Mouse (Mus musculus): ENCODE measurements around the gene Lsamp.

Lsamp gene

GRCm38 (mm10) chr16:41242841-41243240 lies 1258.7 kb downstream of the Lsamp start:
- no peak for DNase-seq (ENCODE audit: low spot score)

DNA sequence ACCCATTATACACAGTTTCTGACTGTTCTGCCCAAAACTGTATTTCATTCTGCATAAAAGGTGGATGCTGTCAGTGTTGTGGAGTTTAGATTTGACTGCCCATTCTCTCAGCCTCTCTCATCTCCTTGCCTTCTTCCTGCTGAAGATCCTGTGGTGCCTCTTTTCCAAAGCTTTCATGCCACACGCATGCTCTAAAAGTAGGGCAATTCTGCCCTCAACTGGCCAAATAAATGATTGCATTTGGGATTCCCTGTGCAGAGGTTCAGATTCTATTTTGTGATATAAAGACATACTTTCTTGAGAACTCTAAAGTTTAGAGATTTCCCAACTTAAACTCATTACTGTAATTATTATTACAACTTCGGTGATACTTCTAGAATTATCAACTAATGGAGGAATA lies 1260.5 kb downstream of the Lsamp start:
- DNase-seq (ENCODE audit: low spot score): no peak

DNA sequence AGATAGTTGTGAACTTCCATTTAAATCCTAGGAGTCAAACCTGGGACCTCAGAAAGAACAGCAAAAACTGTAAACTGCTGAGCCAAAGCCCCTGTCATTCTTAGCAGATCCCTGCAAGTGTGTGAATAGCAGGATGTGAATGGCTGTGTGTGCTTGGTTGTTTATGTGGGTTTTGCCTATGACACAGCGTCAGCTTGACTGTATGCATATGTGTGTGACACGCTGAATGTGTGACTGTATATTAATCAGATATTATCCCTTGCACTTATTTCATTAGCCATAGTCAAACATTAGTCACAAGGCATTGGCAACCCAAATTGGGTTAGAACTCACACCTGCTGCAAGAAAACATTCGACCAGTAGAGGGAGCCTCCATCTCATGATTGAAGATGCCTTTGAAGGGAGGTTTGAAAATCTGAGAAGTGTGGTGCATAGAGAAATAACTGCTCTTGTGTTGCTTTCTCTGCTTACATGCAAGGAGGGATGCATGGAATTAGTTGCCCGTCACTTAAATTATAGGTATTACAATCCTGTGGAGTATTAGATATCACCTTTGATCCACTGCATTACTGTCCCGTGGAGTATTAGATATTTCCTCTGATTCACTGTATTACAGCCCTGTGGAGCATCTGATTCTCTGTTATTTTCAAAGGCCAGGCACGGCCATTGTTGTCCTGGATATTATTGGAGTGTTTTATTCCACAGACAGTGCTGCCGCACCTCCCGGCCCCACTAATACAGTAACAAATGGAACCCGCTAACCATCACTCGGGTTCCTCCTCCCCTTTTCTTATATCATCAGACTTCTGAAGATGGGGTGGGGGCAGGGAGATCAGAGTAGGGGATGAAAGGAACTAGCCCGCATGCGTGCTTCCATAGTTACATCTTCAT lies 1274.2 kb downstream of the Lsamp start:
- DNase-seq (ENCODE audit: low spot score): peak; percentile 11

GRCm38 (mm10) chr16:41275999-41276671 lies 1292.0 kb downstream of the Lsamp start:
- DNase-seq (ENCODE audit: low spot score): no peak

GRCm38 (mm10) chr16:41317992-41318391 lies 1333.8 kb downstream of the Lsamp start:
- no peak for DNase-seq (ENCODE audit: low spot score)

DNA sequence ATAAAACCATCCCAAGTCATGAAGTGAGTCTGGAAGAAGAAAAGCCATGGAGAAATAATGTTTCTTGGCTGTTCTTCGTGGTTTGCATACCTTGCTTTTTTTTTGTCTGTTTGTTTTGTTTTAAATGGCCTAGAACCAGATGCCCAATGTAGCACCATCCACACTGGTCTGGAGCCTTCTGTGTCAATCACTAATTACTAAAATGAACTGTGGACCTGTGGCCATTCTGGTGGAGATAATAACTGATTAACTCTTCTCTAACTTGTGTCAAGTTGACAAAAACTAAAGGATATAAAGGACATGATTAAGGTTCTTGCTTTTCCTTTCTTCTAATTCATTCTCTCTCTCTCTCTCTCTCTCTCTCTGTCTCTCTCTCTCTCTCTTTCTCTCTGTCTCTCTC lies 1359.3 kb downstream of the Lsamp start:
- DNase-seq (ENCODE audit: low spot score): no peak

- no peak for DNase-seq (ENCODE audit: low spot score)
These were observed 1381.0 kb downstream of the Lsamp start for GRCm38 (mm10) chr16:41365138-41365537.

GRCm38 (mm10) chr16:41383702-41384101 lies 1399.5 kb downstream of the Lsamp start:
- no peak for DNase-seq (ENCODE audit: low spot score)

DNA sequence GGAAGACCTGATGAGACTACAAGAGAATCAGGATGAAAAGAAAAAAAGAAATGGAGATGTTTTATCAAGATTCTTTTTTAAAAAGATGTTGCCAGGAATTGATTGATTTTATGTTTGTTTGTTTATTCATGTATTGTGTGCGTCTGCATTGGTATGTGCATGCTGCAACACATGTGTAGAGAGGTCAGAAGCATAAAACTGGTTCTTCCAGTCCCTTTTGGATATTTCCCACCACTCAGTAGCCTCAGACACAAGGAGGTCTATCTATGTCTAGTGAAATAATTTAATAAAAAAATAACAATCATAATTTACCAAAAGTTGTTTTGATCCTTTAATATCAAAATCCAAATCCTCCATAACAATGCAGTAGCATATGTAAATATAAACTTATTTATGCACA lies 1400.1 kb downstream of the Lsamp start:
- DNase-seq (ENCODE audit: low spot score): no peak

DNA sequence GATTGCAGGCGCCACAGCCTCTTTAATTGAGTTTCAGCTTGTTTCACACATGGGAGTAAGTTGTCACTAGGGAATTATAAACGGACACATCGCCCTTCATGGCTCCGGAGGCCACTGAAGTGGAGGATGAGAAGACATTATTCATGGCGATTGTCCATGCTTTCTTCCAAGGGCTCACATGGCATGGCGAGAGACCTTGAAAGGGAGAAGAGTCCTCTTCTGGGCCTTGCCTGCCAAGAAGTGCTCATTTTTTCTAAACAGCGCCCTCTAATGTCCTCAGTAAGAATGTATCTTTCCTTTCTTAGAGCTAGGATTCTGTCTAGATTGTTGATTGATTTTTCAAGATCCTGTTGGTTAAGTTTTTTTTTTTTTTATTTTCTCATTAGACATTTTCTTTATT lies 1424.7 kb downstream of the Lsamp start:
- no peak for DNase-seq (ENCODE audit: low spot score)

DNA sequence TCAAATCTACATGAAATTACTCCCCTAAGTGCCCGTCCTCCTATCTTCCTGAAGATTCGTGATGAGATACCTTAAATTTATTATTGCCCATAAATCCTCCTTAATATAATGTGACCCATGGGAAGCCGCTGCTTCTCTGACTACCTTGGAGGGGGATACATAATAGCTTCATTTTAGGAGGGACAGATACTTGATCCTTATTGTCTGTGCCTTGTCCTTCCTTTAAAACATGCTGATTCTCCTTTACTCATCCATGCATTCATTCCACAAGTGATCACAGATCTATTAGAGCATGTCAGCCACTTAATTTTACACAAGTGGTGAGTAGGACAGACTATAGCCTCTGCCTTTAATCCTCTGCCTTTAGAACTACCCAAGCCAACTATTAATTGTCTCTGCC lies 1426.5 kb downstream of the Lsamp start:
- DNase-seq (ENCODE audit: low spot score): no peak

GRCm38 (mm10) chr16:41417363-41417762 lies 1433.2 kb downstream of the Lsamp start:
- DNase-seq (ENCODE audit: low spot score): no peak

- no peak for DNase-seq (ENCODE audit: low spot score)
These were observed 1483.2 kb downstream of the Lsamp start for GRCm38 (mm10) chr16:41467391-41467790.

DNA sequence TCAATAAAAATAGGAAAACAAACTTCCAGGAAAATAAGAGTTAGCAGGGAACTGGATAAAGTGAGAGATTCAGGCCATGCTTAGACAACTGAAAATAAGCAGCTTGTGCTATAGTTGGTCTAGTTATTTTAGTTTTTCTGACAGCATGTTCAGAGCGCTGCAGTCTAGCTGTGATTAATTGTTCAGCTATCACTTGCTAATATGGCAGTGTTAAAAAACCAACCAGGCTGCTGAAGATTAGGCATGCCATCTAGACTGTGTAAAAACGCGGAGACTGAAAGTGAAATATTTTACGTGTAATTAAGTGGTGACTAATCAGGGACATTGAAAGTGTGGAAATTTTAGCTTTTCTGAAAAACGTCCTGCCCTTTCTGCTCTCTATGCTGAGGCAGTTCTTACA lies 1494.5 kb downstream of the Lsamp start:
- DNase-seq (ENCODE audit: low spot score): no peak

- no peak for DNase-seq (ENCODE audit: low spot score)
These were observed 1497.7 kb downstream of the Lsamp start for GRCm38 (mm10) chr16:41481832-41482231.

DNA sequence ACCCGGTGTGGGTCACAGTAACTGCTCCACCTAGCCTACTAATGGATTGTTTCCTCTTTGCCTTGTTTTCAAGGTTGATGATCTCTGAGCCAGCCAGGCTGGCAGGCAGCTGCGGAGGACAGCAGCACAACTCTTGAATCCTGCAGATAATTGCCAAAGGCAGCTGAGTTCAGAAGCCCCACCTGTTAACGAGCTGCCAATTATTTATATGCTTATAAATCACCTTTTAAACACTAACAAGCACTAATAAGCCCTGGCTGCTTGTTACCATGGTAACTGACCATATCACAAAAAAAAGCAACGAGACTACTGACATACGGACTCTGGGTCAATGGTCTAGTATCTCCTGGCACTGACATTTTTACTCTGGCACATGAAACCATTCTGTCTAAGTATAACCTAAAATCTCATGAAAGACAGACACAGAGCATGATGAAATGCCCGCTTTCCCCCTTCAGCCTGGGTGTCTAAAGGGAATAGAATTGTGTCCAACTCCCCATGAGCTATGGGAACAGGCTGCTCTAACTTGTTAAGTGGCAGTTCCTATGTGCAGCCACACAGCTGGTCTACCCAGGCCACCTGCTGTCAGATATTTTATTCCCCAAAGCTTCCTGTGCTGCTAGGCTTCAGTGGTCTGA lies 1526.9 kb downstream of the Lsamp start:
- no peak for DNase-seq (ENCODE audit: low spot score)

- no peak for DNase-seq (ENCODE audit: low spot score)
These were observed 1537.4 kb downstream of the Lsamp start for GRCm38 (mm10) chr16:41521566-41521965.

DNA sequence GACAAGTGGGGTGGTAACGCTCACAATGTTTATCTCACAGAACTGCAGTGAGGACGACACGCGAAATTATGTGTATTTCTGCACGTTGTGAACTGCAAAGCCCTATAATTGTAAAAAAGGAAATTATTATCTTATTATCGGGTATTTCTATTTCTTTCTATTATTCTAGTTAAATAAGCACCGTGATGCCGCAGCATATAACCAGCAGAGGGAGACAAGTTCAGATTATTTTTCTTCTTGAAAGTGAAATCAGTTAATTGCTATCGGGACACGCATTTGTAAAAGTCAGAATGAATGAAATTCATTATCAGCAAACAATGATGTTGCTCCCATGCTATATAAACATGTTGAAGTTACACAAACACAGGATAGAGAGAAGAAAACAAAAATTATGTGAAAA lies 1540.1 kb downstream of the Lsamp start:
- DNase-seq (ENCODE audit: low spot score): no peak

- DNase-seq (ENCODE audit: low spot score): no peak
These were observed 1548.7 kb downstream of the Lsamp start for GRCm38 (mm10) chr16:41532661-41533551.

DNA sequence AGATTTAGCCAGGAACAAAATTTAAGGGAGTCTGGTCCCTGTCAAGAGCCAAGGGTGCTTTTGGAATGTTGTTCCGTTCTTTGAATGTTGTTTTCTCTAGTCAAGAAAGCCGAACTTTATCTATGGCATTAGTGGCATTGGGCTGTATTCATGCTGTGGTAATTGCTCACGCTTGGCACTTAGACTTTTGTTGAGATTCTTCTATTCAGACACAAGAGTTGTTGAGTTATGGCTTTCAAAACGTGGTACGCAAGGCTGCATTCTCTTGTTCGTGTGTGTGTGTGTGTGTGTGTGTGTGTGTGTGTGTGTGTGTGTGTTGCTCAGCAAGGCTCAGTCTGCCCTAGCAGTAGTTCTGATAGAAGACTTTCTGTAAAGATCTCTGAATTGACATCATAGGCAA lies 1549.5 kb downstream of the Lsamp start:
- no peak for DNase-seq (ENCODE audit: low spot score)

DNA sequence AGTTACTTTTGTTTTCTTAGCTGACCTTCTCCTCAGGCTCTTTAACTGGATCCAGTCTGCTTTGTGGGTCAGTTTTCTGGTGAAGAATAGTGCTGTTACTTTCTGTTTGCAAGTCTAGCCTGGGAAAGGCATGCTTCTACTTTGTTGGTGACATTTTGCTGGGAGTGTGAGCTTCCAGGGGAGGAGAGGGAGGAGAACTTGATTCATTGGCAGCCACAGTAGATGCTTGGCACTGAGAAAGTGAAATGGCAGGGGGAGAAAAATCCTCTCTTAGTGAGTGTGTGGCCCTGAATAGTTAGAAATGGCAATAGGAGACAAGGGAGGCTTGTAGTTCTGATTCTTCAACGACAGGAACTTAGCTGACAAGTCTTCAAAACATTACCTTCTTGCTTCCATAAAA lies 1551.6 kb downstream of the Lsamp start:
- DNase-seq (ENCODE audit: low spot score): no peak

GRCm38 (mm10) chr16:41542641-41543040 lies 1558.5 kb downstream of the Lsamp start:
- no peak for DNase-seq (ENCODE audit: low spot score)

Measured in c-Kit-positive CD71-positive TER-119-positive erythroid progenitor cells, embryonic 14.5 days (primary cell).